Mouse (Mus musculus) activated CD4-positive, CD25-positive, alpha-beta regulatory T cell (primary cell): ENCODE data around the gene Slc18b1. TPM values are rescaled to one million over a fixed set of nuclear protein-coding genes. Genes with fewer than 3 reads are reported as not detected.

ENCODE experiments used
- polyA plus RNA-seq, 2 experiments: library from polyadenylated mRNA; unstranded; fragments of 100-300 nt; shearing (Covaris generic); gene quantifications; one replicate each; pipeline ENCODE4 v1.2.1; 2017

The Slc18b1 gene
- polyA plus RNA-seq: under 1 TPM in 1 of 2 experiments, not detected in 1; 0.10 TPM

DNA sequence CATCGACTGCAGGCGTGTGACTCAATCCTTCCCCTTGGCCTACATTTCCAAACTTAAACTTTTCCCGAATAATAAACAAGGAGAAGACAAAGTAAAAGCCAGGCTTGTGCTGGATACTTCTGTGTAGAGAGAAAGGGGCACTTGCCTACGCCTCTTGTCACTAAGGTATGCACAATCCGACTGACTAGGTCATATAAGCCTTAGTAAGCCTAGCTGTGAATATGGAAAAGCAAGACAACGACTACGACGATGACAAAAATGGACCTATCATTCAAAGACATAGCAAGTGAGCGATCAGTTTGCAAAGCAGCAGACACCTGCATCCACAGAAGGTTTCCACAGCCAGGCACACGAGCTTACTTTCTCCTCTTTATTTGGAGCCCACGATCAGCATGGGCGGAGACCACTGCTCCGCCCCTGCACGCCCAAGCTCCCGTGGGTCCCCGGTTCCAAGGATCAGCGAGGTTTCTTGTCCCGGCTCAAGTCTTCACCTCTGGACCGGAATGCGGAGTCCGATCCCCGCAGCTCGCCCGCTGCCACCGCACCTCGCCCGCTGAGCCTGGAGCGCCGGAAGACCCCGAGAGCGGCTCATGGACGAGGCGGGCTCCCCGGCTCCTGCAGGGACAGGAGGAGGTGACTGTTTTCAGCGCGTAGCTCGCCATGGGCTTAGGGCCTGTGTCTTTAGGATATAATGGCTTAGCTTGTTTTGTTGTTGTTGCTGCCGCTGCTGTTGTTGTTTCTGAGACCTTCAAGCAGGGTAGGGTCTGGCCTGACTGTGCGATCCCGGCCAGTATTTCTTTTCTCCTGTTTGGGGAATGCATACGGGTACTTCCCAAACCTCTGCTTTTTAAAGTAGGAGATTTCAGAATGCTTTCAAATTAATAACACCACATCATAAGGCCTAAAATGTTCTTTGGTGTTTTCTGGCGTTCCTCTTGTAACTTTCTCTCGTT is at the start of gene Slc18b1:
Slc18b1 (plus strand) TSS at position 436 of the 953 bp plus-strand sequence.

DNA sequence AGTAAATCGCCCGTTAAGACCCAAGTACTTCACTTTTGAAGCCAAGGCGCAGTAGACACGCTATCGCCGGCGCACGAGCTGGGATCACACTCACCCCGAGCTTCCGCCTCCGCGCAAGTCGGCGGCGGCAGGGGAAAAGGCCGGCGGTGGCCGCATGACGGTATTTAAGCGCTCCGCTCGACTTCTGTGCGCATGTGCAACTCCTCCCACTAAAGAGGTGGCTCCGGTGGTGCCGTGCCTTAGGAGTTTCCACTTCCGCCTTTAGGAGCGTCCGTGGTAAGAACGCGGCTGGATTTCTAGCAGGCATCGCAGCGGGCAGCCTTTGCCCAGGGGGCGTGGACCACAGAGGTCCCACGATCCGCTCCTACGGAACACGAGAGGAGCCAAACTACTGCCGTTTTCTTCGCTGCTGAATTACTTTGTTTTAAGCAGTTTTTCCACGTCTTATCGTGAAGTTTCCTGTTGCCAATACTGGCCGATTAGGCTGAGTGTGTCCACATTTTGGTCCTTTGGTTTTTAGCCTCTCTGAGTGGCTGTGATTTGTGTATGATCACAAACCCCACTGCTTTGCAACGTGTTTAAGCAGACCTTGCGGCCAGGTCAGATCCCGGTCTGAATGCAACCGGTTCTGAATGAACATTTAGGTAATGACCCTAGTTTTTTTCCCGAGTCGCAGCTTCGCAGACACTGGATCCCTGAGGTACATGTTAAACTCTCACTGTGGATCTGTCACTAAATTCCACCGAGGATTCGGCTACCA is 9.5 kb upstream of the Slc18b1 start, which contains the start of gene Rps12:
Rps12 (minus strand) TSS at position 214 of the 760 bp plus-strand sequence.

GRCm38 (mm10) chr10:23851228-23851912 is 54.6 kb downstream of the Slc18b1 start, which contains the start of gene Vnn3:
Vnn3 (plus strand) TSS chr10:23851462.

Other genes starting within 250 kb of the Slc18b1 start
- gene Rps12, start 9.7 kb upstream of the Slc18b1 start, polyA plus RNA-seq: 10 to 100 TPM; 48.8 to 52.8 TPM
- not detected for gene Vnn3, start 54.5 kb downstream of the Slc18b1 start, polyA plus RNA-seq
- gene Vnn1, start 97.7 kb downstream of the Slc18b1 start, polyA plus RNA-seq: not detected
- not detected for gene Taar1, start 123.4 kb downstream of the Slc18b1 start, polyA plus RNA-seq
- gene Taar2, start 141.6 kb downstream of the Slc18b1 start, polyA plus RNA-seq: under 1 TPM in 1 of 2 experiments, not detected in 1; 0.34 TPM
- not detected for gene Taar3, start 152.6 kb downstream of the Slc18b1 start, polyA plus RNA-seq
- not detected for gene Taar4, start 163.5 kb downstream of the Slc18b1 start, polyA plus RNA-seq
- gene Taar5, start 173.7 kb downstream of the Slc18b1 start, polyA plus RNA-seq: not detected
- gene Taar6, start 188.7 kb downstream of the Slc18b1 start, polyA plus RNA-seq: not detected
- gene Taar7a, start 196.5 kb downstream of the Slc18b1 start, polyA plus RNA-seq: not detected
- gene Taar7b, start 203.0 kb downstream of the Slc18b1 start, polyA plus RNA-seq: not detected
- under 1 TPM in 1 of 2 experiments, not detected in 1; 0.22 TPM for gene Taar7d, start 230.2 kb downstream of the Slc18b1 start, polyA plus RNA-seq
- under 1 TPM in 1 of 2 experiments, not detected in 1; 0.53 TPM for gene Taar7e, start 240.6 kb downstream of the Slc18b1 start, polyA plus RNA-seq